Mouse (Mus musculus): ENCODE results near the gene Isoc2b.

DNA sequence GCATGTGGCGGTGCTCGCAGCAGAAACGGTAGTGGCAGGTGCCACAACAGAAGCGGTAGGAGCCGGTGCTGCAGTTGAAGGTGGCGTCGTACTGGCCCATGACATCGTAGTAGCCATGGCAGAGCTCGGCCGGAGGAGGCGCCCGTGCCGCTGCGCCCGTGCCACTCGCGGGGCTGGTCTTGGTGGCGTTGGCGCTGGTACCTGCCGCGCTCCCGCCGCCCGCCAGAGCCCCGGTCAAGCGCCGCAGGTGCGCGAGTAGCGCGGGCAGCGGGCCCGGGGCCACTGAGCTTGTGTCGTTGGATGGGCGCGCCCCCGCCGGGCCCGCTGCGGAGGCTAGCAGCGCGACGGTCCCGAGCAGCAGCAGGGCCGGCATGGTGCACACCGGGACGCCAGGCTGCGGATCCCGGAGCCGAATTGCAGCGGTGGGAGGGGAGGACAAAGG is 33.7 kb downstream of the Isoc2b start:
- TF ChIP-seq POLR2A (IDR thresholded peaks at IDR 0.05; ENCODE audit: insufficient read depth, low read depth, low read length): no peak
- no peak for TF ChIP-seq CTCF (IDR thresholded peaks at IDR 0.05; ENCODE audit: insufficient read depth, low read depth, low read length)

Measured in olfactory bulb, adult 2 months (tissue).